Mouse (Mus musculus): Measurements from ENCODE around the gene Zfp219. TPM values are rescaled to one million over a fixed set of nuclear protein-coding genes. Genes with fewer than 3 reads are reported as not detected.

The Zfp219 gene
- polyA plus RNA-seq, 1 experiment from 2014 or later = 19.8 TPM

DNA sequence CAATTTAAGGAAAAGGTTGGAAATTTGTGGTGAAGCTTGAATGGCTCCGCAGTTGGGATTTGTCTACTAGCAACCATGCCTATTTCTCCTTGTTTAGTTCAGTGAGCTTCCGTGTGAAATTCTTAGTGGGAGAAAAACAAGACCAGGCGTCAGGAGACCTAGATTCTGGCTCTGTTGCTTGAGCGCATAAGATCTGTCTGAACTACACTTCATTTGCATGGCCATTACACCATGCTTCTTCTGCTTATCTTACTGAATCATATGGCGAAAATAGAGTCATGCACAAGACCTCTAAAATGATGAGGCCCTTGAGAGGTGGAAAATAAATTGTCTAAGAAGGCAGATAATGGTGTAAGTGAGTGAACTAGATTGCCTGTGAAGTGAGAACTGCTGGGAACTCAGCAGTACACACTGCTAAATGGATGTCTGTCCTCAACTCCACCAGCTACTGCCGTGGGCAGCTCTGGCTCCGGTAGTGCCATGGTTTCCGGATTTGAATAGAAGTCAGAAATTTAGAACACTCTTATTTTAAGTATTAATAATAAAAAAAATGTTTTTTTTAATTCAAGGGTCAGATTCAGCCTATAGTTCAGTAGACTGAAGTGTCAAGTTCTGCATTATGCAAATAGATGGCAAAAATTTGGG, 1.2 kb upstream of the Zfp219 start:
- H3K9me3 ChIP-seq (ENCODE audit: control insufficient read depth, low read length) = no peaks in the 10 kb centered on the region
- H3K27me3 ChIP-seq (replicated peaks; ENCODE audit: control insufficient read depth, insufficient read depth, low read length) = no peaks in the 10 kb centered on the region
- DNase-seq (ENCODE audit: low spot score) = no peak
- peak; percentile 24 for ATAC-seq (replicated peaks; ENCODE audit: low FRiP score)
- no peak overlapping the region; the same call in 1 of the 2 replicates for H3K9ac ChIP-seq (ENCODE audit: low read depth, low read length)
- no peak overlapping the region for H3K4me3 ChIP-seq (ENCODE audit: low read depth, low read length)
- H3K36me3 ChIP-seq (ENCODE audit: control insufficient read depth, insufficient read depth, low read length) = 0 out of 2 replicates have a peak, but pooled peaks cover 3% of the 10 kb centered on the region
- peaks cover 47% of the 10 kb centered on the region for H3K4me1 ChIP-seq (replicated peaks; ENCODE audit: control insufficient read depth, insufficient read depth, low read length)
- peak overlapping the region; percentile 99 for H3K27ac ChIP-seq (ENCODE audit: low read depth, low read length)
- 76% methylated on average over 8 of the region's 8 CpGs for WGBS
- peak overlapping the region; percentile 85 for H3K4me2 ChIP-seq

GRCm38 (mm10) chr14:52021138-52021529, 601 bp upstream of the Zfp219 start:
- 71% methylated on average over 4 of the region's 4 CpGs for WGBS
- H3K4me2 ChIP-seq = peak overlapping the region; percentile 85
- peak overlapping the region; percentile 98 for H3K9ac ChIP-seq (ENCODE audit: low read depth, low read length)
- DNase-seq (ENCODE audit: low spot score) = no peak
- no peak for ATAC-seq (replicated peaks; ENCODE audit: low FRiP score)
- 0 out of 2 replicates have a peak, but pooled peaks cover 3% of the 10 kb centered on the region for H3K36me3 ChIP-seq (ENCODE audit: control insufficient read depth, insufficient read depth, low read length)
- H3K9me3 ChIP-seq (ENCODE audit: control insufficient read depth, low read length) = no peaks in the 10 kb centered on the region
- peaks cover 52% of the 10 kb centered on the region for H3K4me1 ChIP-seq (replicated peaks; ENCODE audit: control insufficient read depth, insufficient read depth, low read length)
- no peaks in the 10 kb centered on the region for H3K27me3 ChIP-seq (replicated peaks; ENCODE audit: control insufficient read depth, insufficient read depth, low read length)
- H3K27ac ChIP-seq (ENCODE audit: low read depth, low read length) = peak overlapping the region; percentile 99
- peak overlapping the region; percentile 74; the same call in 1 of the 2 replicates for H3K4me3 ChIP-seq (ENCODE audit: low read depth, low read length)

DNA sequence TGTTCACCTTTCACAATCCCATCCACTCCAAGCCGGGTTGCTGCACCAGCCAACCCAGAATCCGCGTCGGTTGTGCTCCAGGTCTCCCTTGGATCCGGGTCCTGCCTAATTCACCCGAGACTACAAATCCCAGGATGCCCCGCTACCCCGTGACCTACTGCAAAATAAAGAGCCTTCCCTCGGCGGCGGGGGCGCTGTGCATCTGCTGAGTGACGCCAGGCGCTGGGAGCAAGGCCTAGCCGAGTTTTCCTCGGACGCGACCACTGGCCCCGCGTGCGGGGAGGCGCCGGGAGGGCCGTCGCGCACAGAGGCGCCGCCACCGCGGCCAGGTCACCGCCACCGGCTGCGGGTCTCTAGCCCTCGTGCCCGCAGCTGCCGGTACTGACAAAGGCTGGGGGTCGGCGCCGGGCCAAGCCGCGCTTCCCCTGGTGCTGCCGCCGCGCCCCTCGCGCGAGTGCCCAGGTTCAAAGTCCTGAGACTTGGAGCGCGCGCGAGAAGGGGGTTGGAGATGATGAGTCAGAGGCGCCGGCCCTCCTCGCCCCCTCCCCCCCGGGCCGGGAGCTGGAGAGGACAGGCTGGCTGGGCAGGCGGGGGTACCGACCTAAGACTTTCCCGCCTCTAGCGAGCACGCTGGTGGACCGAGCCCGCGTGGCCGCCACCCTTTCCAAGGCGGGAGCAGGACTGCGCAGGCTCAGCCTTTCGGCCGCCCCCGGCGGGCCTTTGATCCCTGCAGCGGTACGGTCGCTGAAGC, 768 bp downstream of the Zfp219 start:
- ATAC-seq (replicated peaks; ENCODE audit: low FRiP score) (peak; percentile 83), DNase-seq (ENCODE audit: low spot score) (peak; percentile 97)
- H3K27me3 ChIP-seq (replicated peaks; ENCODE audit: control insufficient read depth, insufficient read depth, low read length) = no peaks in the 10 kb centered on the region
- H3K4me3 ChIP-seq (ENCODE audit: low read depth, low read length) = peak overlapping the region; percentile 74
- H3K9ac ChIP-seq (ENCODE audit: low read depth, low read length) = peak overlapping the region; percentile 98
- H3K27ac ChIP-seq (ENCODE audit: low read depth, low read length) = peak overlapping the region; percentile 99
- H3K9me3 ChIP-seq (ENCODE audit: control insufficient read depth, low read length) = no peaks in the 10 kb centered on the region
- peaks cover 61% of the 10 kb centered on the region for H3K4me1 ChIP-seq (replicated peaks; ENCODE audit: control insufficient read depth, insufficient read depth, low read length)
- H3K4me2 ChIP-seq = peak overlapping the region; percentile 85
- H3K36me3 ChIP-seq (ENCODE audit: control insufficient read depth, insufficient read depth, low read length) = 0 out of 2 replicates have a peak, but pooled peaks cover 3% of the 10 kb centered on the region
- under 1% methylated on average over 73 of the region's 74 CpGs for WGBS

GRCm38 (mm10) chr14:52019051-52019589, 1.4 kb downstream of the Zfp219 start:
- Histone ChIP-seq H3K4me3 (ENCODE audit: low read depth, low read length) (peak overlapping the region; percentile 74), H3K27ac (ENCODE audit: low read depth, low read length) (peak overlapping the region; percentile 99), H3K9me3 (ENCODE audit: control insufficient read depth, low read length) (no peaks in the 10 kb centered on the region), H3K36me3 (ENCODE audit: control insufficient read depth, insufficient read depth, low read length) (0 out of 2 replicates have a peak, but pooled peaks cover 3% of the 10 kb centered on the region), H3K27me3 (replicated peaks; ENCODE audit: control insufficient read depth, insufficient read depth, low read length) (no peaks in the 10 kb centered on the region), H3K9ac (ENCODE audit: low read depth, low read length) (peak overlapping the region; percentile 98), H3K4me2 (peak overlapping the region; percentile 85), H3K4me1 (replicated peaks; ENCODE audit: control insufficient read depth, insufficient read depth, low read length) (peaks cover 59% of the 10 kb centered on the region)
- WGBS = 31% methylated on average over 12 of the region's 12 CpGs
- ATAC-seq (replicated peaks; ENCODE audit: low FRiP score) (peak; percentile 30), DNase-seq (ENCODE audit: low spot score) (no peak)

GRCm38 (mm10) chr14:52018248-52019050, 2.1 kb downstream of the Zfp219 start:
- ATAC-seq (replicated peaks; ENCODE audit: low FRiP score) (no peak), DNase-seq (ENCODE audit: low spot score) (no peak)
- Histone ChIP-seq H3K27me3 (replicated peaks; ENCODE audit: control insufficient read depth, insufficient read depth, low read length) (no peaks in the 10 kb centered on the region), H3K4me2 (peak overlapping the region; percentile 85), H3K9ac (ENCODE audit: low read depth, low read length) (peak overlapping the region; percentile 98), H3K9me3 (ENCODE audit: control insufficient read depth, low read length) (no peaks in the 10 kb centered on the region), H3K27ac (ENCODE audit: low read depth, low read length) (no peak overlapping the region; the same call in 1 of the 2 replicates), H3K4me1 (replicated peaks; ENCODE audit: control insufficient read depth, insufficient read depth, low read length) (peaks cover 55% of the 10 kb centered on the region), H3K36me3 (ENCODE audit: control insufficient read depth, insufficient read depth, low read length) (0 out of 2 replicates have a peak, but pooled peaks cover 3% of the 10 kb centered on the region), H3K4me3 (ENCODE audit: low read depth, low read length) (peak overlapping the region; percentile 74)
- WGBS = 85% methylated on average over 15 of the region's 15 CpGs

- WGBS = 81% methylated on average over 4 of the region's 4 CpGs
- DNase-seq (ENCODE audit: low spot score) = no peak
- H3K4me2 ChIP-seq = peak overlapping the region; percentile 12; the same call in 1 of the 2 replicates
- peaks cover 54% of the 10 kb centered on the region for H3K4me1 ChIP-seq (replicated peaks; ENCODE audit: control insufficient read depth, insufficient read depth, low read length)
- ATAC-seq (replicated peaks; ENCODE audit: low FRiP score) = no peak
- H3K27me3 ChIP-seq (replicated peaks; ENCODE audit: control insufficient read depth, insufficient read depth, low read length) = no peaks in the 10 kb centered on the region
- H3K36me3 ChIP-seq (ENCODE audit: control insufficient read depth, insufficient read depth, low read length) = 0 out of 2 replicates have a peak, but pooled peaks cover 3% of the 10 kb centered on the region
- no peak overlapping the region for H3K27ac ChIP-seq (ENCODE audit: low read depth, low read length)
- no peak overlapping the region for H3K9ac ChIP-seq (ENCODE audit: low read depth, low read length)
- H3K9me3 ChIP-seq (ENCODE audit: control insufficient read depth, low read length) = no peaks in the 10 kb centered on the region
- H3K4me3 ChIP-seq (ENCODE audit: low read depth, low read length) = no peak overlapping the region
Measured at GRCm38 (mm10) chr14:52017662-52018061, 2.9 kb downstream of the Zfp219 start.

DNA sequence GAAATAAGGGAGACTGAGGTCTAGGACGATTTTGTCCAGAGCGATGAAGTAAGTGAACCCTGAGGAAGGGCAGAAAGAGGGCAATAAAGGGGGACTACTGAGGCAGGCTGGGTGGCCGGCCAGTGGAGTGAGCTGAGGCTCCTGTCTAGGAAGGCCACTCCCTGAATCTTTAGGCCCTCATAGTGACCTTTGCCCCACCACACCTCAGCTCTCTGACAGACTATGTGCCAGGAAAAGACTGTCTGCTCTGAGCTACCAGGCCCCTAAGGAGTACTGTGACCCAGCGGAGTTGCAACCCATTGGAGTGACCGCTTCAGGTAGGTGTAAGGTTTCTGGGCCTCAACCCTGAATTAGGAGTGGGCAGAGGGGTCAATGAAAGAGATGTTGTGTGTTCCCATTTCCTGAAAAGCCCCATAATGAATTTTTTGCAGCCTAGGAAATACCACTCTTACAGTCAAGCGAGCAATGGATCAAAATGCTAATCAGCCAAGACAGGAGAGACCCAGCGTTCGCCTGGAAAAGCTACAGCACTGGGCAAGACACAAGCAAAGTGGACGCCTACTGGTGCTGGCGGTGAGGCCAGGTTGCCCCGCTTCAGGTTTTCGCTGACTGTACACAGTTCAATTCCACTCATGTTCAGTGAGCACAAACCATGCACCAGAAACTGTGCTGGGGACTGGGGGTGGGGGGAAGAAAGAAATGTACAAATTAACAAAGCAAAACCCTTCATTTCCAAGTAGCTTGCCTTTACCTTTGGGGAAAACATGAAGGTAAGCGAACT, 3.7 kb downstream of the Zfp219 start:
- no peak overlapping the region for H3K4me3 ChIP-seq (ENCODE audit: low read depth, low read length)
- ATAC-seq (replicated peaks; ENCODE audit: low FRiP score) (no peak), DNase-seq (ENCODE audit: low spot score) (no peak)
- 87% methylated on average over 13 of the region's 13 CpGs for whole genome bisulfite sequencing
- H3K9ac ChIP-seq (ENCODE audit: low read depth, low read length) = no peak overlapping the region
- H3K4me1 ChIP-seq (replicated peaks; ENCODE audit: control insufficient read depth, insufficient read depth, low read length) = peaks cover 45% of the 10 kb centered on the region
- H3K27me3 ChIP-seq (replicated peaks; ENCODE audit: control insufficient read depth, insufficient read depth, low read length) = no peaks in the 10 kb centered on the region
- H3K4me2 ChIP-seq = no peak overlapping the region
- no peaks in the 10 kb centered on the region for H3K9me3 ChIP-seq (ENCODE audit: control insufficient read depth, low read length)
- H3K36me3 ChIP-seq (ENCODE audit: control insufficient read depth, insufficient read depth, low read length) = 0 out of 2 replicates have a peak, but pooled peaks cover 3% of the 10 kb centered on the region
- H3K27ac ChIP-seq (ENCODE audit: low read depth, low read length) = no peak overlapping the region

Measured in liver, embryonic 11.5 days (tissue).